Mouse (Mus musculus): ENCODE measurements around the gene Sycp3.

GRCm38 (mm10) chr10:88492658-88493057, 33.3 kb downstream of the Sycp3 start:
- TF ChIP-seq CTCF (IDR thresholded peaks at IDR 0.05; ENCODE audit: low read depth), result no peak
- TF ChIP-seq EP300 (IDR thresholded peaks at IDR 0.05; ENCODE audit: low read depth), result no peak

All from heart, postnatal 0 days (tissue).